16 mouse cellular contexts compared by ENCODE assay signal in the genomic region with DNA sequence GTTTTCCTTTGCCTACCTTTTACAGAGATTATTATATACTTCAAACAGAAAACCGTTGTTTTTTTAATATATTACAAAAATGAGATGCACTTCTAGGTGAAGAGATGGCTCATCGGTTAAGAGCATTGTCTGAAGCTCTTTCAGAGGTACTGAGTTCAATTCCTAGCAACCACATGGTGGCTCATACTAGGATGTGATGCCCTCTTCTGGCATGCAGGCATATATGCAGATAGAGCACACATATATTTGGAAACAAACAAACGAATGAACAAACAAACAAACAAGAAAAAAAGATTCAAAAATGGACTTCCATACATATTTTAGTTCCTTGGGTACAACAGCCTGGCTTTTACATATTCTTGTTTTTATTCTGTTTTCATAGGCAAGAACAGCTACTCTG.
A peak's percentile ranks its signal among the peaks of the same experiment; 100 is the strongest.
DNase-seq lines count a peak whose midpoint lies in the region; TF ChIP-seq lines count a peak whose summit lies in the region.
"Had no signal": no experiment of that assay in that cellular context is flagged by ENCODE, and none has a peak within 500 bp of the region (broad histone marks: within the 10 kb centered on the region; RNA-seq: fewer than 3 reads in every experiment).

No protein-coding gene starts in this region.

- DNase-seq in layer of hippocampus, adult 2 months (ENCODE audit: low spot score in 2 of 2): no peak
- DNase-seq in layer of hippocampus, postnatal 10 days (ENCODE audit: low spot score in 2 of 2): no peak
- DNase-seq in 3T3-L1 (ENCODE audit: low read depth, low spot score) (peak; percentile 16), A20 (ENCODE audit: low read depth, low spot score) (peak; percentile 29)
- peak; percentile 13 for DNase-seq in brain, embryonic 14.5 days (ENCODE audit: low read depth)
- no peak for DNase-seq in cerebellum, adult 18-20 months
- no peak for DNase-seq in cerebellum, adult 9-10 months
- DNase-seq: cerebellum, adult 2 months; gastrocnemius, postnatal 36 days; lung, postnatal 4 days; right cerebral cortex, postnatal 14 days had no signal

- no peak overlapping the region for H3K4me3 ChIP-seq in layer of hippocampus, adult 2 months
- H3K4me3 ChIP-seq: erythroblast, embryonic 14.5 days; heart, embryonic 15.5 days; kidney, embryonic 15.5 days; neural tube, embryonic 15.5 days had no signal

- no peak for TF ChIP-seq POLR2A in brain, embryonic 14.5 days (IDR thresholded peaks at IDR 0.05; ENCODE audit: borderline replicate concordance, extremely low read depth, insufficient read depth, insufficient read length, poor library complexity, severe bottlenecking)

- peak; percentile 71 for TF ChIP-seq CTCF in layer of hippocampus, adult 2 months (conservative IDR thresholded peaks at IDR 0.05)
- no peak for TF ChIP-seq CTCF in brain, embryonic 14.5 days (IDR thresholded peaks at IDR 0.05; ENCODE audit: borderline replicate concordance, extremely low read depth, insufficient read depth, insufficient read length)

- H3K27ac ChIP-seq in layer of hippocampus, adult 2 months: no peak overlapping the region
- H3K27ac ChIP-seq: heart, embryonic 15.5 days; hindbrain, embryonic 14.5 days; kidney, embryonic 15.5 days; neural tube, embryonic 15.5 days had no signal

Comparison
In these comparisons a context has a peak if more than half of its experiments do, and no peak if none do; other contexts are left out.
1. DNase-seq: peak in 3T3-L1 (single experiment), A20 (single experiment) and brain, embryonic 14.5 days (single experiment); none in layer of hippocampus, adult 2 months (0 of 2), layer of hippocampus, postnatal 10 days (0 of 2), cerebellum, adult 18-20 months (0 of 2) and cerebellum, adult 9-10 months (single experiment).